ENCODE assay signal across 8 mouse cellular contexts in the genomic region with DNA sequence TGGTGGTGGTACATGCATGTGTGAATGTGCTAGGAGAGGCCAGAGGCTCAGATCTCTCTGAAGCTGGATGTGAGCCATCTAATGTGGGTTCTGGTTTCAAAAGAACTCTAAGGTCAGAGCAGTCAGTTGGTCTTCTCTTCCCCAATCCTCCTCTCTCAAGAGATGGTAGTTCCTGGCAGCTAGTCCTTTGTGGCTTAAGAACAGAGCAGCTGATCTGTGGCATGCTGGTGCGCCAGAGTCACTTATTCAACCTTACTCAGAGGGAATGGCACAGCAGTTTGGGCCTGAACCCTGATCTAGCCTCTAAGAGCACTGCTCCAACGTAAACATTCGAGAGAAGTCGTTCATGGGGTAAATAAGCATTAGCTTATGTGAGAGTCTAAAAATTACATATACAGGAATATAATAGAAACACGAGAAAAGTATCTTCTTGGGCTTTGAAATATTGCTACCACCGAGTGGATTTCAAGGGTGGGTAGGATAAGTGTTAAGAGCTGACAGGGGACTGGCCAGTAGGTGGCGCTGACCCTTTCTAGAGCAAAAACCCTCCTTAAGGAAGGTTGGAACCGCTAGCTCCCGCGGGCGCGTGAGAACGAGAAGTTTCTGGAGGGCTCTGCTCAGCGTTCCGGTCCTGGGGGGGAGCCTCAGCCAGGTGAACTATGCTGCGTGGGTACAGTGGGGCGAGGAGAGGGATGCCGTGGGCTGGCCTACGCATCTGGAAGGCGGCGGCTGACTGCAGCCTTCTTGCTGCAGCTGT. TPM values are rescaled to one million over a fixed set of nuclear protein-coding genes. Genes with fewer than 3 reads are reported as not detected.
DNase-seq lines count a peak whose midpoint lies in the region; ATAC-seq and TF ChIP-seq lines count a peak whose summit lies in the region.

Mtf1 (plus strand) TSS at position 553 of the 757 bp plus-strand sequence.

- H3K9me3 ChIP-seq in hindbrain, embryonic 12.5 days (replicated peaks), result no peaks in the 10 kb centered on the region
- H3K9me3 ChIP-seq in lung, postnatal 0 days (ENCODE audit: low read length), result no peaks in the 10 kb centered on the region

- peaks cover 18% of the 10 kb centered on the region for H3K4me1 ChIP-seq in hindbrain, embryonic 12.5 days
- H3K4me1 ChIP-seq in lung, postnatal 0 days (ENCODE audit: insufficient read depth, low read depth, low read length), result peaks cover 7% of the 10 kb centered on the region

- H3K36me3 ChIP-seq in hindbrain, embryonic 12.5 days, result peaks cover 42% of the 10 kb centered on the region
- peaks cover 26% of the 10 kb centered on the region for H3K36me3 ChIP-seq in lung, postnatal 0 days (ENCODE audit: insufficient read depth, low read length)

- peak; percentile 77 for ATAC-seq in Patski
- ATAC-seq in hindbrain, embryonic 12.5 days (ENCODE audit: low FRiP score), result peak; percentile 86
- peak; percentile 85 for ATAC-seq in lung, postnatal 0 days

- 3% methylated on average over 21 of the region's 21 CpGs for WGBS in hindbrain, embryonic 12.5 days
- 3% methylated on average over 21 of the region's 21 CpGs for WGBS in lung, postnatal 0 days

- H3K27ac ChIP-seq in hindbrain, embryonic 12.5 days, result peak within 1 kb of the TSS; percentile 94
- H3K27ac ChIP-seq in lung, postnatal 0 days (ENCODE audit: low read length), result peak within 1 kb of the TSS; percentile 92

- in situ Hi-C loops in Patski (cut with MboI; ENCODE audit: low pct_unique_long_range_greater_than_20kb), result no loop called here

- CTCF ChIA-PET in Patski (lab: Charles Lee), result interaction anchor here (0.7 to 1.4 kb wide), 4 partner anchors 9 to 70 kb away, joined by 3 to 7 read pairs (median 3); no protein-coding TSS in a partner anchor

- DNase-seq in Patski (ENCODE audit: low read depth, low spot score), result no peak
- peak; percentile 97 to 98 for DNase-seq in cerebellum, postnatal 10 days
- peak; percentile 69 to 84 for DNase-seq in frontal cortex, postnatal 10 days (ENCODE audit: low spot score in 2 of 2)
- peak; percentile 93 to 94 for DNase-seq in layer of hippocampus, postnatal 10 days (ENCODE audit: low spot score in 2 of 2)
- DNase-seq in lung, postnatal 0 days (ENCODE audit: low spot score), result peak; percentile 92
- peak; percentile 57 for DNase-seq in ovary, postnatal 10 days (ENCODE audit: low spot score)
- DNase-seq in thymus, postnatal 0 days (ENCODE audit: low spot score), result peak; percentile 88

- H3K9ac ChIP-seq in hindbrain, embryonic 12.5 days, result peak within 1 kb of the TSS; percentile 86
- H3K9ac ChIP-seq in lung, postnatal 0 days (replicated peaks; ENCODE audit: low read depth), result peak within 1 kb of the TSS; percentile 78

- H3K4me3 ChIP-seq in hindbrain, embryonic 12.5 days, result peak within 1 kb of the TSS; percentile 84
- H3K4me3 ChIP-seq in lung, postnatal 0 days (ENCODE audit: low read depth, low read length), result peak within 1 kb of the TSS; percentile 91

- no peaks in the 10 kb centered on the region for H3K27me3 ChIP-seq in Patski
- H3K27me3 ChIP-seq in hindbrain, embryonic 12.5 days, result no peaks in the 10 kb centered on the region
- no peaks in the 10 kb centered on the region for H3K27me3 ChIP-seq in lung, postnatal 0 days (replicated peaks; ENCODE audit: insufficient read depth, low read length)

- no peak for TF ChIP-seq EP300 in lung, postnatal 0 days (IDR thresholded peaks at IDR 0.05)

- H3K4me2 ChIP-seq in hindbrain, embryonic 12.5 days (replicated peaks), result peak within 1 kb of the TSS; percentile 90
- H3K4me2 ChIP-seq in lung, postnatal 0 days (replicated peaks; ENCODE audit: low read depth, low read length), result peak within 1 kb of the TSS; percentile 91

- no peak for TF ChIP-seq CTCF in Patski (IDR thresholded peaks at IDR 0.05)
- peak; percentile 84 for TF ChIP-seq CTCF in lung, postnatal 0 days (IDR thresholded peaks at IDR 0.05)

- POLR2A ChIA-PET in Patski (lab: Charles Lee), result interaction anchor here (0.6 to 1.0 kb wide), 2 partner anchors 48 to 129 kb away, joined by 3 to 6 read pairs; partner anchors contain the start of gene Yrdc

RNA-seq across cellular contexts. Expression of gene Mtf1, which starts in this region (rescaled TPM):
- polyA plus RNA-seq in Patski (2021), result 8.3 TPM
- 12.4 and 13.7 TPM in 2 replicates for polyA plus RNA-seq in hindbrain, embryonic 12.5 days (2016; fragmentation: Nextera tagmentation; extraction: Ambion mirVana)
- 10 to 100 TPM; 20.6 to 24.1 TPM for total RNA-seq in layer of hippocampus, postnatal 10 days (2021)
- 9.3 and 10.8 TPM in 2 replicates for polyA plus RNA-seq in lung, postnatal 0 days (2015; fragmentation: Nextera tagmentation; extraction: Ambion mirVana)
- 13.2 and 14.2 TPM in 2 replicates for polyA plus RNA-seq in thymus, postnatal 0 days (2015; fragmentation: Nextera tagmentation; extraction: Ambion mirVana)
